Mouse (Mus musculus) heart, embryonic 10.5 days (tissue): ENCODE data around the gene Tuba1c. TPM values are rescaled to one million over a fixed set of nuclear protein-coding genes. Genes with fewer than 3 reads are reported as not detected.
"Not testable (repeated sequence)": the region's sequence is repeated elsewhere in the genome, so short reads cannot be mapped to it uniquely, and the experiment has no call there.

ENCODE experiments used
- DNase-seq: peaks from one replicate; pipeline ENCODE4 v3.0.0-alpha.2; 2017; ENCODE audit warnings: low spot score
- H3K27ac ChIP-seq: fragments of 300-500 bp; sonication (generic); 2 replicates; pipeline ENCODE4 v1.5.1; 2016; ENCODE audit warnings: mild to moderate bottlenecking
- H3K27me3 ChIP-seq: fragments of 300-500 bp; sonication (generic); 2 replicates; pipeline ENCODE4 v1.6.1; 2016; ENCODE audit warnings: mild to moderate bottlenecking; ENCODE audit not compliant: poor library complexity, insufficient read depth, severe bottlenecking
- H3K36me3 ChIP-seq: fragments of 300-500 bp; sonication (generic); 2 replicates; pipeline ENCODE4 v1.6.1; 2016; ENCODE audit warnings: mild to moderate bottlenecking, moderate library complexity
- H3K4me1 ChIP-seq: fragments of 300-500 bp; sonication (generic); 2 replicates; pipeline ENCODE4 v1.6.1; 2016; ENCODE audit warnings: mild to moderate bottlenecking
- H3K4me3 ChIP-seq: fragments of 300-500 bp; sonication (generic); 2 replicates; pipeline ENCODE4 v1.5.1; 2016; ENCODE audit warnings: mild to moderate bottlenecking, moderate library complexity
- H3K9me3 ChIP-seq: fragments of 300-500 bp; sonication (generic); 2 replicates; pipeline ENCODE4 v1.6.1; 2016; ENCODE audit warnings: mild to moderate bottlenecking, moderate library complexity
- WGBS: fragments of 180-500 bp; shearing (Covaris S2); methylation state at CpG from one replicate; pipeline ENCODE4 v1.1.7; 2016; 5-methylcytosine and 5-hydroxymethylcytosine counted together
- polyA plus RNA-seq: library from polyadenylated mRNA; unstranded; fragments of >200 nt; fragmentation: Nextera tagmentation; extraction: Ambion mirVana; gene quantifications from 2 replicates; pipeline ENCODE4 v1.2.1, GENCODE M21; 2016

The Tuba1c gene
- polyA plus RNA-seq, 1 experiment from 2014 or later = 172 TPM

DNA sequence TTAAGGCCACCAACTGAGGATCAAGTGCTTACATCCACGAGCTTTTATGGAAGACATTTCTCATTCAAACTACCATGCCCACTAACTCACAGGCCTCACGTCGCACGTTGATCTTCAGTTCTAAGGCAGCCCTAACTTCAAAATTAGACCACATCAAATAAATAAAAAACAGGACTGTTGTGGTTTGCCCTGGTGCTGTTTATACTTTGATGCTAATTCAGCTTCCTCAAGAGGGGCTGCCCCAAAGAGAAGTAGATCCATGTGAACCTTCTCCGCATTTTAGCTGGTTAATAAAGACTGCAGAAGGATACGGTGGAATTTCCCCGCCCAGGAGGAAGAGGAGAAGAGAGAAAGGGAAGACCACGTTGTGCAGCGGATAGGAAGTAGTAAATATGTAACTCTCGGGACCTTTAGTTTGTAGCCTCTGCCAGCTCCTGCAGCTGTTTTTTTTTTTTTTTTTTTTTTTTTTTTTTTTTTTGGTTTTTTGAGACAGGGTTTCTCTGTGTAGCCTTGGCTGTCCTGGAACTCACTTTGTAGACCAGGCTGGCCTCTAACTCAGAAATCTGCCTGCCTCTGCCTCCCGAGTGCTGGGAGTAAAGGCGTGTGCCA is 36.0 kb downstream of the Tuba1c start:
- Histone ChIP-seq H3K27ac (no peak overlapping the region), H3K27me3 (peaks cover 32% of the 10 kb centered on the region), H3K4me1 (no peaks in the 10 kb centered on the region), H3K9me3 (no peaks in the 10 kb centered on the region), H3K36me3 (no peaks in the 10 kb centered on the region), H3K4me3 (no peak overlapping the region)
- WGBS = 78% methylated on average over 12 of the region's 12 CpGs
- DNase-seq = no peak

- no peak for DNase-seq
- H3K4me1 ChIP-seq = peaks cover 21% of the 10 kb centered on the region
- 74% methylated on average over 1 of the region's 1 CpGs for WGBS
- H3K4me3 ChIP-seq = no peak overlapping the region
- no peak overlapping the region for H3K27ac ChIP-seq
- no peaks in the 10 kb centered on the region for H3K9me3 ChIP-seq
- peaks cover 6% of the 10 kb centered on the region for H3K36me3 ChIP-seq
- H3K27me3 ChIP-seq = peaks cover 7% of the 10 kb centered on the region; the same call in 1 of the 2 replicates
Observed at GRCm38 (mm10) chr15:99071988-99072387, 42.3 kb downstream of the Tuba1c start.

- Histone ChIP-seq H3K27ac (peak within 1 kb of the TSS; percentile 88), H3K9me3 (no peaks in the 10 kb centered on the region), H3K4me3 (peak within 1 kb of the TSS; percentile 83), H3K4me1 (peaks cover 37% of the 10 kb centered on the region), H3K27me3 (peaks cover 6% of the 10 kb centered on the region; the same call in 1 of the 2 replicates), H3K36me3 (peaks cover 26% of the 10 kb centered on the region)
- DNase-seq = no peak
- 18% methylated on average over 9 of the region's 9 CpGs for WGBS
Observed at GRCm38 (mm10) chr15:99074019-99074599, 44.4 kb downstream of the Tuba1c start, which contains the start of gene Troap. TSS of gene Troap (plus strand) at chr15:99074575.

- Histone ChIP-seq H3K36me3 (peaks cover 31% of the 10 kb centered on the region), H3K4me1 (peaks cover 37% of the 10 kb centered on the region), H3K9me3 (no peaks in the 10 kb centered on the region), H3K27ac (peak overlapping the region; percentile 88), H3K4me3 (peak overlapping the region; percentile 83), H3K27me3 (peaks cover 3% of the 10 kb centered on the region; the same call in 1 of the 2 replicates)
- whole genome bisulfite sequencing = 0% methylated on average over 44 of the region's 44 CpGs
- DNase-seq = peak; percentile 99
Observed at GRCm38 (mm10) chr15:99074600-99075333, 45.1 kb downstream of the Tuba1c start.

DNA sequence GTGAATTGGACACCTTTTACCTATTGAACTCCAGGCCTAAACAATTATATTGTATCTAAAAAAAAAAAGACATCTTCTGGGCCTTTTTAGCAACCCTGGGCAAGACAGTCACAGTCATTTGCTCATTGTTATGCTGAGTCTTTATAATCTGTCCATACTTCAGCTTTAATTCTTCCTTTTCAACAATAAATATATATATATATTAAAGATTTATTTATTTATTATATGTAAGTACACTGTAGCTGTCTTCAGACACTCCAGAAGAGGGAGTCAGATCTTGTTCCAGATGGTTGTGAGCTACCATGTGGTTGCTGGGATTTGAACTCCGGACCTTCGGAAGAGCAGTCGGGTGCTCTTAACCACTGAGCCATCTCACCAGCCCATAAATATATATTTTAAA is 46.3 kb downstream of the Tuba1c start:
- not testable (repeated sequence) for H3K9me3 ChIP-seq, H3K27ac ChIP-seq, H3K27me3 ChIP-seq, DNase-seq
- Histone ChIP-seq H3K36me3 (peaks cover 42% of the 10 kb centered on the region), H3K4me3 (peak overlapping the region; percentile 83), H3K4me1 (peaks cover 37% of the 10 kb centered on the region)
- 94% methylated on average over 3 of the region's 3 CpGs for WGBS

DNA sequence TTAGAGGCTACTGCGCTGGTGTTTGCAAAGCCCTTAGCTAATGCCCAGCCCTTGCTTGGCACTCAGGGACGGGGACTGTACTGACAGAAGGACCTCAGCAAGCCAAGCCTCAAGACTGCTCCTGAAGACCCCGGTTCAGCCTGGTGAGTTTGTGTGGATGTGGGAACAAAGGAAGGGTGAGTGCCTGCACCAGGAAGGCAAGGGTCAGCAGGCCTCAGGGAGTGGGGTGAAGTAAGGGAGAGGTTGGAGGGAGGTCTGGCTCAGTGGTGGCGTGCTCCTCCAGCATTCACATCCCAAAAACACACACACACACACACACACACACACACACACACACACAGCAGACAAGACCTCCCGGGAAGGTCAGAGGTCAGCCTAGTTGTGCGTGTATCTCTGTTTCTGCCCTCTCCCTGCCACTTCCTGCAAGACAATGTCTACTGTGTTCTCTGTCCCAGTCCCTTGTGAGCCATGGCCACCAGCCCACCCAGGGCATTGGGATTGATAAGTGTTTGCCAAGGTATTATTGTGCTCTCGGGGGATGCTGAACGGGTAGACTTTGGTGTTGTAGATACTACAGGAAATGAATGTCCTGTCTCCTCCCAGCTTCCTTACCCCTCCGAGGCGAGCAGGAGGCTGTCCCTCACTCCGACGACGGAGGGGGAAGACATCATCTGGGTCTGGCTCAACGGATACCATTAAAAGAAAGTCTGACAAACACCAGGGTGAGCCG is 48.7 kb downstream of the Tuba1c start:
- Histone ChIP-seq H3K4me3 (no peak overlapping the region), H3K36me3 (peaks cover 66% of the 10 kb centered on the region)
- 71% methylated on average over 15 of the region's 15 CpGs for WGBS

GRCm38 (mm10) chr15:99079804-99080203 is 50.1 kb downstream of the Tuba1c start:
- H3K36me3 ChIP-seq = peaks cover 71% of the 10 kb centered on the region

More for the DNA sequence above, 48.7 kb downstream of the Tuba1c start:
- H3K9me3 ChIP-seq = no peaks in the 10 kb centered on the region
- H3K4me1 ChIP-seq = peaks cover 38% of the 10 kb centered on the region
- H3K27me3 ChIP-seq = peaks cover 7% of the 10 kb centered on the region
- no peak overlapping the region for H3K27ac ChIP-seq
- DNase-seq = peak; percentile 70

GRCm38 (mm10) chr15:99082322-99082721 is 52.6 kb downstream of the Tuba1c start:
- no peak for DNase-seq

More at GRCm38 (mm10) chr15:99079804-99080203, 50.1 kb downstream of the Tuba1c start:
- Histone ChIP-seq H3K27me3 (peaks cover 21% of the 10 kb centered on the region), H3K4me1 (peaks cover 44% of the 10 kb centered on the region), H3K27ac (no peak overlapping the region), H3K4me3 (no peak overlapping the region), H3K9me3 (no peaks in the 10 kb centered on the region)
- WGBS = 84% methylated on average over 3 of the region's 3 CpGs
- no peak for DNase-seq

GRCm38 (mm10) chr15:99082840-99083239 is 53.1 kb downstream of the Tuba1c start:
- Histone ChIP-seq H3K4me3 (no peak overlapping the region), H3K27me3 (peaks cover 52% of the 10 kb centered on the region), H3K27ac (no peak overlapping the region), H3K9me3 (no peaks in the 10 kb centered on the region), H3K36me3 (peaks cover 56% of the 10 kb centered on the region), H3K4me1 (peaks cover 34% of the 10 kb centered on the region)
- no peak for DNase-seq
- 86% methylated on average over 16 of the region's 16 CpGs for WGBS

More at GRCm38 (mm10) chr15:99082322-99082721, 52.6 kb downstream of the Tuba1c start:
- Histone ChIP-seq H3K36me3 (peaks cover 62% of the 10 kb centered on the region), H3K4me3 (no peak overlapping the region), H3K9me3 (no peaks in the 10 kb centered on the region), H3K27me3 (peaks cover 46% of the 10 kb centered on the region), H3K4me1 (peaks cover 34% of the 10 kb centered on the region), H3K27ac (no peak overlapping the region)
- 92% methylated on average over 12 of the region's 12 CpGs for WGBS

- Histone ChIP-seq H3K27ac (no peak overlapping the region), H3K4me1 (peaks cover 34% of the 10 kb centered on the region), H3K36me3 (peaks cover 53% of the 10 kb centered on the region), H3K9me3 (no peaks in the 10 kb centered on the region), H3K4me3 (no peak overlapping the region), H3K27me3 (peaks cover 56% of the 10 kb centered on the region)
- WGBS = 71% methylated on average over 9 of the region's 9 CpGs
- no peak for DNase-seq
Observed at GRCm38 (mm10) chr15:99083258-99083657, 53.6 kb downstream of the Tuba1c start.

- Histone ChIP-seq H3K27me3 (peaks cover 63% of the 10 kb centered on the region), H3K36me3 (peaks cover 45% of the 10 kb centered on the region), H3K4me1 (peaks cover 34% of the 10 kb centered on the region), H3K4me3 (peak overlapping the region; percentile 45), H3K27ac (no peak overlapping the region), H3K9me3 (no peaks in the 10 kb centered on the region)
- DNase-seq = no peak
- WGBS = 4% methylated on average over 11 of the region's 11 CpGs
Observed at GRCm38 (mm10) chr15:99083867-99084557, 54.3 kb downstream of the Tuba1c start.

DNA sequence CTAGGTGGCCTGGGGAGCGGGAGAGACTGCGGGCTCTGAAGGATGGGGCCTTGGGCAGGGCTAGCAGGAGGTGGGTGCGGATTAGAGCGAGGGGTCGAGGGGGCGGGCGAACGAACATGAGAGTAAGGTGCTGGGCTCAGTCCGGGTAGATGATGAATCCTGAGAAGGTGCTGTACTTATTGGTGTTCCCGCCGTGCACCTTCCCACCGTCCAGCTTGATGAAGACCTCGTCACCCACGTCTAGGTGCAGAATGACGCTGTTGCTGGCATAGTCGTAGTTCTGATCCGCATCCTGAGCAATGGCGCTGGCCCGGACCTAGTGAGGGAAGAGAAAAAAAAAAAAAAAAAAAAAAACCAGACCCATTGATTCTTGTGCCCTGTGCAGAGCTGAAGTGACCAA is 54.9 kb downstream of the Tuba1c start:
- no peak for DNase-seq
- peaks cover 42% of the 10 kb centered on the region for H3K36me3 ChIP-seq
- WGBS = 6% methylated on average over 19 of the region's 19 CpGs

More for the DNA sequence above, 54.9 kb downstream of the Tuba1c start:
- peaks cover 69% of the 10 kb centered on the region for H3K27me3 ChIP-seq
- H3K4me1 ChIP-seq = peaks cover 37% of the 10 kb centered on the region
- no peak overlapping the region for H3K27ac ChIP-seq
- peak overlapping the region; percentile 45 for H3K4me3 ChIP-seq
- H3K9me3 ChIP-seq = no peaks in the 10 kb centered on the region
